Comparison of ENCODE assay signal across 16 mouse cellular contexts in the genomic region with DNA sequence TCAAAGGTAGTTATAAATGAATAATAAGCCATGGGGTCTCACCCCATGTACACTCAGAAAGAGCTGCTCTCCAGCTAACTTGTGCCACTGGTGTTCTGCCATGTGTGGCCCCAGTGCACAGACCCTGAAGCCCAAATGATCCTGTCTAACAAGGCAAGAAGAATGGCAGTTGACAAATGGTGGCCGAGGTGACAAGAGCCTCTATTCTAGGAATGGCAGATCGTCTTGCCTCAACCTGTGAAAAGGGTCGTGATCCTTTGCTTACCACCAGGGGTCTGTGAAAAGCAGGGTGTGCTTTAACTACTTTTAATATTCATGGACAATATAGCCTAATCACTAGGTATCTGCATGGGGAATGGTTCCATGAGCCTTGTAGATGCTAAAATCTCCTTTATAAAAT. TPM values are rescaled to one million over a fixed set of nuclear protein-coding genes. Genes with fewer than 3 reads are reported as not detected.
DNase-seq lines count a peak whose midpoint lies in the region; ATAC-seq and TF ChIP-seq lines count a peak whose summit lies in the region.
"Had no signal": no experiment of that assay in that cellular context is flagged by ENCODE, and none has a peak within 500 bp of the region (broad histone marks: within the 10 kb centered on the region; RNA-seq: fewer than 3 reads in every experiment).

No protein-coding gene starts in this region.

- no peak overlapping the region for H3K4me3 ChIP-seq in forebrain, embryonic 12.5 days (replicated peaks)
- H3K4me3 ChIP-seq in forebrain, postnatal 0 days (ENCODE audit: low read depth, low read length), result no peak overlapping the region
- H3K4me3 ChIP-seq in lung, adult 2 months (replicated peaks; ENCODE audit: extremely low read depth, low read depth, low read length), result no peak overlapping the region
- no peak overlapping the region for H3K4me3 ChIP-seq in limb, embryonic 10.5 days
- H3K4me3 ChIP-seq: embryonic facial prominence, embryonic 12.5 days had no signal

- no peaks in the 10 kb centered on the region for H3K9me3 ChIP-seq in forebrain, embryonic 12.5 days
- no peaks in the 10 kb centered on the region for H3K9me3 ChIP-seq in forebrain, postnatal 0 days (ENCODE audit: low read length)
- H3K9me3 ChIP-seq in limb, embryonic 10.5 days (replicated peaks), result no peaks in the 10 kb centered on the region
- H3K9me3 ChIP-seq: embryonic facial prominence, embryonic 12.5 days had no signal

- no peak for TF ChIP-seq CTCF in forebrain, postnatal 0 days (IDR thresholded peaks at IDR 0.05; ENCODE audit: low read depth)
- TF ChIP-seq CTCF in lung, adult 2 months (IDR thresholded peaks at IDR 0.05; ENCODE audit: insufficient read depth, low read length), result no peak

- H3K4me2 ChIP-seq in forebrain, embryonic 12.5 days, result 0 out of 2 replicates have a peak overlapping the region, but pooled peaks have one; percentile 81
- H3K4me2 ChIP-seq in forebrain, postnatal 0 days (ENCODE audit: low read depth), result no peak overlapping the region
- H3K4me2 ChIP-seq: embryonic facial prominence, embryonic 12.5 days had no signal

- TF ChIP-seq POLR2A in lung, adult 2 months (IDR thresholded peaks at IDR 0.05; ENCODE audit: borderline replicate concordance, extremely low read depth, low read depth, low read length), result peak; percentile 49; the same call in 1 of the 2 replicates

- peak overlapping the region; percentile 57; the same call in 1 of the 2 replicates for H3K27ac ChIP-seq in forebrain, embryonic 12.5 days
- H3K27ac ChIP-seq in forebrain, postnatal 0 days (ENCODE audit: low read depth, low read length), result no peak overlapping the region
- 0 out of 2 replicates have a peak overlapping the region, but pooled peaks have one; percentile 17 for H3K27ac ChIP-seq in limb, embryonic 10.5 days
- H3K27ac ChIP-seq: embryonic facial prominence, embryonic 12.5 days; macrophage had no signal

- no peak for DNase-seq in forebrain, postnatal 0 days
- DNase-seq in lung, adult 2 months, result no peak
- DNase-seq in lung, postnatal 10 days, result no peak
- peak; percentile 30 for DNase-seq in CD4-positive helper T cell, adult 2 months (ENCODE audit: low read depth, low spot score)
- no peak for DNase-seq in limb, embryonic 10.5 days (ENCODE audit: low spot score)
- no peak for DNase-seq in cerebellum, adult 18-20 months
- DNase-seq in ovary, postnatal 10 days (ENCODE audit: low spot score), result no peak
- DNase-seq: cerebellum, adult 9-11 months; gastrocnemius, postnatal 10 days; kidney, postnatal 14 days; thymus, postnatal 36 days had no signal

- ATAC-seq in forebrain, embryonic 12.5 days (ENCODE audit: low FRiP score), result no peak
- no peak for ATAC-seq in forebrain, postnatal 0 days

- H3K36me3 ChIP-seq in forebrain, embryonic 12.5 days (replicated peaks), result peaks cover 33% of the 10 kb centered on the region
- no peaks in the 10 kb centered on the region for H3K36me3 ChIP-seq in forebrain, postnatal 0 days (ENCODE audit: insufficient read depth)
- H3K36me3 ChIP-seq in limb, embryonic 10.5 days, result peaks cover 20% of the 10 kb centered on the region

- H3K9ac ChIP-seq in forebrain, embryonic 12.5 days, result no peak overlapping the region
- H3K9ac ChIP-seq in forebrain, postnatal 0 days, result no peak overlapping the region
- H3K9ac ChIP-seq: embryonic facial prominence, embryonic 12.5 days had no signal

- peaks cover 82% of the 10 kb centered on the region for H3K4me1 ChIP-seq in forebrain, embryonic 12.5 days
- H3K4me1 ChIP-seq in forebrain, postnatal 0 days (ENCODE audit: insufficient read depth), result 0 out of 2 replicates have a peak, but pooled peaks cover 3% of the 10 kb centered on the region
- H3K4me1 ChIP-seq in lung, adult 2 months (ENCODE audit: control insufficient read depth, insufficient read depth, low read length), result peaks cover 31% of the 10 kb centered on the region
- H3K4me1 ChIP-seq in limb, embryonic 10.5 days, result peaks cover 37% of the 10 kb centered on the region

- WGBS in forebrain, embryonic 12.5 days, result 52% methylated on average over 3 of the region's 3 CpGs
- WGBS in forebrain, postnatal 0 days, result 47% methylated on average over 3 of the region's 3 CpGs
- WGBS in lung, adult 2 months, result 54% methylated on average over 3 of the region's 3 CpGs
- 46% methylated on average over 3 of the region's 3 CpGs for WGBS in limb, embryonic 10.5 days

- no peaks in the 10 kb centered on the region for H3K27me3 ChIP-seq in forebrain, embryonic 12.5 days
- no peaks in the 10 kb centered on the region for H3K27me3 ChIP-seq in forebrain, postnatal 0 days (ENCODE audit: insufficient read depth, low read length)
- H3K27me3 ChIP-seq in limb, embryonic 10.5 days (ENCODE audit: low read depth, poor library complexity, severe bottlenecking), result peaks cover 15% of the 10 kb centered on the region
- H3K27me3 ChIP-seq: embryonic facial prominence, embryonic 12.5 days had no signal

RNA-seq across cellular contexts. Expression of a gene that starts 4.7 kb away (rescaled TPM):
- 128 and 135 TPM in 2 replicates for polyA plus RNA-seq in forebrain, embryonic 12.5 days (2016; fragmentation: Nextera tagmentation; extraction: Ambion mirVana)
- total RNA-seq in forebrain, postnatal 0 days (2014; rRNA removed), result 9.2 and 11.9 TPM in 2 replicates
- polyA plus RNA-seq in forebrain, postnatal 0 days (2015; fragmentation: Nextera tagmentation; extraction: Ambion mirVana), result 10.1 and 12.0 TPM in 2 replicates
- 75.9 and 109 TPM in 2 replicates for polyA plus RNA-seq in lung, adult 2 months (2012; rRNA removed)
- 10.1 and 17.7 TPM in 2 replicates for polyA plus RNA-seq in limb, embryonic 10.5 days (2016; fragmentation: Nextera tagmentation; extraction: Ambion mirVana)

RNA-seq across cellular contexts. Expression of a gene that starts 36.9 kb away (rescaled TPM):
- not detected in 2 replicates for polyA plus RNA-seq in forebrain, embryonic 12.5 days (2016; fragmentation: Nextera tagmentation; extraction: Ambion mirVana)
- total RNA-seq in forebrain, postnatal 0 days (2014; rRNA removed), result 0.19 and 0.46 TPM in 2 replicates
- 0.30 and 0.41 TPM in 2 replicates for polyA plus RNA-seq in forebrain, postnatal 0 days (2015; fragmentation: Nextera tagmentation; extraction: Ambion mirVana)
- polyA plus RNA-seq in lung, adult 2 months (2012; rRNA removed), result 14.1 TPM in 1 of 2 replicates, not detected in the other
- not detected in 2 replicates for polyA plus RNA-seq in limb, embryonic 10.5 days (2016; fragmentation: Nextera tagmentation; extraction: Ambion mirVana)
- total RNA-seq: adrenal gland, postnatal 4 days had no signal
- polyA plus RNA-seq: embryonic facial prominence, embryonic 12.5 days; intestine, embryonic 14.5 days; macrophage had no signal

RNA-seq across cellular contexts. Expression of a gene that starts 37.1 kb away (rescaled TPM):
- 2.2 and 3.3 TPM in 2 replicates for polyA plus RNA-seq in forebrain, embryonic 12.5 days (2016; fragmentation: Nextera tagmentation; extraction: Ambion mirVana)
- total RNA-seq in forebrain, postnatal 0 days (2014; rRNA removed), result 7.0 and 14.2 TPM in 2 replicates
- polyA plus RNA-seq in forebrain, postnatal 0 days (2015; fragmentation: Nextera tagmentation; extraction: Ambion mirVana), result 14.7 and 19.6 TPM in 2 replicates
- 7.9 and 14.2 TPM in 2 replicates for polyA plus RNA-seq in lung, adult 2 months (2012; rRNA removed)
- 2.4 and 2.5 TPM in 2 replicates for polyA plus RNA-seq in limb, embryonic 10.5 days (2016; fragmentation: Nextera tagmentation; extraction: Ambion mirVana)
- polyA plus RNA-seq: macrophage had no signal
